Mouse (Mus musculus) telencephalon, adult 2 months (tissue): ENCODE measurements around the gene Rps6ka1.

ENCODE experiments used
- DNase-seq: peaks from one replicate; pipeline ENCODE4 v3.0.0-alpha.2; 2011; ENCODE audit warnings: low read depth, low spot score

The Rps6ka1 gene

GRCm38 (mm10) chr4:133820806-133821560 is 66.6 kb downstream of the Rps6ka1 start:
- peak; percentile 16 for DNase-seq

GRCm38 (mm10) chr4:133820166-133820565 is 67.4 kb downstream of the Rps6ka1 start:
- DNase-seq, result no peak

GRCm38 (mm10) chr4:133817356-133817755 is 70.2 kb downstream of the Rps6ka1 start:
- DNase-seq, result no peak

- no peak for DNase-seq
Measured at GRCm38 (mm10) chr4:133816504-133816875, 71.1 kb downstream of the Rps6ka1 start.

- no peak for DNase-seq
Measured at GRCm38 (mm10) chr4:133815635-133816503, 71.7 kb downstream of the Rps6ka1 start.

GRCm38 (mm10) chr4:133814804-133815515 is 72.6 kb downstream of the Rps6ka1 start:
- no peak for DNase-seq

- DNase-seq, result peak; percentile 72
Measured at GRCm38 (mm10) chr4:133813992-133814803, 73.4 kb downstream of the Rps6ka1 start.

- DNase-seq, result peak; percentile 95
Measured at GRCm38 (mm10) chr4:133813174-133813991, 74.2 kb downstream of the Rps6ka1 start.

GRCm38 (mm10) chr4:133804401-133805263 is 83.0 kb downstream of the Rps6ka1 start:
- peak; percentile 22 for DNase-seq

- DNase-seq, result no peak
Measured at GRCm38 (mm10) chr4:133800589-133800988, 87.0 kb downstream of the Rps6ka1 start.
